Mouse (Mus musculus) testis, adult 2 months (tissue): ENCODE measurements around the gene Olfr776. TPM values are rescaled to one million over a fixed set of nuclear protein-coding genes. Genes with fewer than 3 reads are reported as not detected.
"Not testable (repeated sequence)": the region's sequence is repeated elsewhere in the genome, so short reads cannot be mapped to it uniquely, and the experiment has no call there.

Experiments used
- H3K27ac ChIP-seq: fragments of 200-500 bp; 2 replicates; pipeline ENCODE4 v1.5.1; 2012; ENCODE audit warnings: low read depth, low read length; ENCODE audit not compliant: control insufficient read depth, insufficient read depth
- H3K27me3 ChIP-seq: fragments of 200-500 bp; 2 replicates; pipeline ENCODE4 v1.6.1; 2012; ENCODE audit warnings: mild to moderate bottlenecking, low read length, moderate library complexity; ENCODE audit not compliant: control insufficient read depth, insufficient read depth
- H3K36me3 ChIP-seq: fragments of 200-500 bp; 2 replicates; pipeline ENCODE4 v1.6.1; 2012; ENCODE audit warnings: mild to moderate bottlenecking, low read length; ENCODE audit not compliant: control insufficient read depth, insufficient read depth
- H3K4me1 ChIP-seq: fragments of 200-500 bp; 2 replicates; pipeline ENCODE4 v1.6.1; 2012; ENCODE audit warnings: low read length; ENCODE audit not compliant: control insufficient read depth, insufficient read depth
- H3K4me3 ChIP-seq: fragments of 200-500 bp; 2 replicates; pipeline ENCODE4 v1.5.1; 2012; ENCODE audit warnings: low read depth, mild to moderate bottlenecking, low read length, moderate library complexity, mixed read lengths; ENCODE audit not compliant: control insufficient read depth
- CTCF ChIP-seq: fragments of 200-500 bp; IDR thresholded peaks from 2 replicates; pipeline ENCODE4 v1.5.1; 2012; ENCODE audit warnings: low read depth, mild to moderate bottlenecking, inconsistent platforms, low read length, moderate library complexity; ENCODE audit not compliant: control insufficient read depth, insufficient read depth, insufficient replicate concordance
- POLR2A ChIP-seq: fragments of 200-500 bp; IDR thresholded peaks from 2 replicates; pipeline ENCODE4 v1.6.1; 2012; ENCODE audit warnings: low read depth, mild to moderate bottlenecking, inconsistent platforms, low read length, moderate library complexity; ENCODE audit not compliant: control insufficient read depth
- polyA plus RNA-seq: library from polyadenylated mRNA; depleted of rRNA; stranded (reverse); fragments of >200 nt; gene quantifications from 2 replicates; pipeline ENCODE4 v1.2.3, GENCODE M21; 2012; rRNA removed

Gene Olfr776
- polyA plus RNA-seq = not detected in 2 replicates

DNA sequence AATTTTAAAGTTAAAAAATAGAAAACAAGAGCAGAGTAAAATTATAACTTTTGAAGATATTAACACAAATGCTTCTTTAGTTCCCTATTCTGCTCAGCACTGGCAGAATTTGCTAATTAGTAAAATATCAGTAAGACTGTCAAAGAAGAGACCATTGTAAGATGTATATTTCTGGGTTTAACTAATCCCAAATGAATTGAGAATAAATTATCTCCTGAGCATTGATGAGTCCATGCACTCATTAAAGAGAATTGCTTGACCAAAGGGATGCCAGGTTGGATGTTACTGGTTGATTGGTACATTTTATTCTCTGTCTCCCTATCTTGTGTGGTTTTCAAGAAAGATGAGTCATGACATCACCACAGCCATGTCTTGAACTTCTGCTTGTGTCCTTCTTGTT, at the start of gene Olfr776:
TSS of gene Olfr776 (plus strand) at position 301 of the 400 bp plus-strand sequence.
- H3K4me1 ChIP-seq = no peaks in the 10 kb centered on the region
- no peaks in the 10 kb centered on the region for H3K36me3 ChIP-seq
- TF ChIP-seq POLR2A = no peak
- TF ChIP-seq CTCF = no peak
- H3K27ac ChIP-seq = no peak within 1 kb of the TSS
- no peak within 1 kb of the TSS for H3K4me3 ChIP-seq
- no peaks in the 10 kb centered on the region for H3K27me3 ChIP-seq

GRCm38 (mm10) chr10:129230737-129231136, 28.2 kb upstream of the Olfr776 start:
- H3K4me1 ChIP-seq = peaks cover 3% of the 10 kb centered on the region
- H3K36me3 ChIP-seq = no peaks in the 10 kb centered on the region
- no peak overlapping the region for H3K27ac ChIP-seq
- no peak overlapping the region for H3K4me3 ChIP-seq
- H3K27me3 ChIP-seq = no peaks in the 10 kb centered on the region
- TF ChIP-seq POLR2A (no peak), CTCF (no peak)

DNA sequence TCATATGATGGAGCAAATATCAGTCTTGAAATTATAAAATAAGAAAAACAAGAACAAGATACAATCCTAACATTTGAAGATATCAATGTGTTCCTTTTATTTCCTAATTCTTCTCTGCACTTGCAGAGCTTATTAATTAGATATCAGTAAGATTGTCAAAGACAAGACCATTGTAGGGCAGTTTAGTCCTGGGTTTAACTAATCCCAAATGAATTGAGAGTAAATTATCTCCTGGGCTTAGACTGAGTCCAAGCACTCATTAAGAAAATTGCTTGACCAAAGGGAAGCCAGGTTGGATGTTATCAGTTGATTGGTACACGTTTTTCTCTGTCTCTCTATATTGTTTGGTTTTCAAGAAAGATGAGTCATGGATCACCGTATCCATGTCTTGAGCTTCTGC, 23.0 kb upstream of the Olfr776 start, which contains the start of gene Olfr774:
TSS of gene Olfr774 (plus strand) at position 301 of the 400 bp plus-strand sequence.
- Histone ChIP-seq H3K27me3 (no peaks in the 10 kb centered on the region), H3K4me3 (no peak within 1 kb of the TSS), H3K36me3 (no peaks in the 10 kb centered on the region), H3K4me1 (no peaks in the 10 kb centered on the region), H3K27ac (no peak within 1 kb of the TSS)
- TF ChIP-seq POLR2A = no peak

DNA sequence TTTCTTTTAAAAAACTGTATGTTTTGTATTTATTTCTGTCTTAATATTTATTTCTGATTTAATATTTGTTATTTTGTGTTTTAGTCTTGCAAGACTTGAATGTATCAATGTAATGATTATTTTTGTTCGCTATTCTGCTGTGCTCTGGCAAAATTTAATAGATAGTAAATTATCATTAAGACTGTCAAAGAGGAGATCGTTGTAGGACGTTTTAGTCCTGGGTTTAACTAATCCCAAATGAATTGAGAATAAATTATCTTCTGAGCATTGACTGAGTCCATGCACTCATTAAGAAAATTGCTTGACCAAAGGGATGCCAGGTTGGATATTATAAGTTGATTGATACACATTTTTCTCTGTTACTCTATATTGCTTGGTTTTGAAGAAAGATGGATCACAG, 10.8 kb upstream of the Olfr776 start, which contains the start of gene Olfr775:
TSS of gene Olfr775 (plus strand) at position 301 of the 400 bp plus-strand sequence.
- Histone ChIP-seq H3K4me3 (no peak within 1 kb of the TSS), H3K27ac (no peak within 1 kb of the TSS), H3K36me3 (no peaks in the 10 kb centered on the region), H3K27me3 (no peaks in the 10 kb centered on the region), H3K4me1 (no peaks in the 10 kb centered on the region)
- TF ChIP-seq CTCF (no peak), POLR2A (no peak)

DNA sequence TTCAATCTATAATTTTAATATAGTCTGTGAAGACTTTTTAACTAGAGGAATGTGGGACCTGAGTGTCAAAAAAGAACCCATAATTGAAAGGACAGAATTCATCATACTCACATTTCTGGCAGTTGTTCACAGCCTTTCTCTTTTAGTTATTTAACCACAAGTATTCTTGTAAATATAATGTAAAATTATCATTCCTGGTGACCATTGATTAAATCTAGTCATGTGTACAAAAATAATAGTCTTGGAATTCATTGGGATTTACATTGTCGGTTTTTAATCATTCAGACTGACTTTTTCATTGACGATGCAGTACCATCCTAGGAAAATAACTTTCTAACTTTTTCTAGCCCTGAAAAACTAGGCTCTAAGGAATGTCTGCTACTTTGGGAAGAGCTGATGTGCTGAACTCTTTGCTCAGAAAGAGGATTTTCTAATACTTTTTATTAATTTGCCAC, 12.2 kb downstream of the Olfr776 start, which contains the start of gene Olfr777:
TSS of gene Olfr777 (minus strand) at position 405 of the 455 bp plus-strand sequence.
- no peaks in the 10 kb centered on the region for H3K4me1 ChIP-seq
- no peaks in the 10 kb centered on the region for H3K36me3 ChIP-seq
- no peak within 1 kb of the TSS for H3K27ac ChIP-seq
- no peak within 1 kb of the TSS for H3K4me3 ChIP-seq
- no peak for TF ChIP-seq CTCF
- TF ChIP-seq POLR2A = no peak
- no peaks in the 10 kb centered on the region for H3K27me3 ChIP-seq

DNA sequence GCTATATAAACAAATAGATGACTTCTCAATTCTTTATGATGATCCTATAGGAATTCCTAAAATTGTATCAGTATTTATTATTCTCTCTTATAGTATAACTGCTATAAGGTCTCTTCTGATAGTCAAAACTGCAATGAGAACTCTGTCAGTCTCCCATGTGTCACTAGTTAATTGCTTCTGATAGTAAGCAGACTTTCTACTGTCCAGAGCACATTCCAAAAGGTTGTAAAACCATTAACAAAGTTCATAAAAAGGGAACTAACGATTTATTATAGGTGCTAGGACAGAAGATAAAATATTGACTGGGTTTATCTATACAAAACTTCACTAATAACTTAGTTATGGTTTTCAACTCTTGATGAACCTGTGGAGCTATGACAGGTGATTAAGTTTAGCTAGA, 54.0 kb downstream of the Olfr776 start:
- H3K27me3 ChIP-seq, H3K4me1 ChIP-seq, H3K27ac ChIP-seq, H3K4me3 ChIP-seq, H3K36me3 ChIP-seq: not testable (repeated sequence)

DNA sequence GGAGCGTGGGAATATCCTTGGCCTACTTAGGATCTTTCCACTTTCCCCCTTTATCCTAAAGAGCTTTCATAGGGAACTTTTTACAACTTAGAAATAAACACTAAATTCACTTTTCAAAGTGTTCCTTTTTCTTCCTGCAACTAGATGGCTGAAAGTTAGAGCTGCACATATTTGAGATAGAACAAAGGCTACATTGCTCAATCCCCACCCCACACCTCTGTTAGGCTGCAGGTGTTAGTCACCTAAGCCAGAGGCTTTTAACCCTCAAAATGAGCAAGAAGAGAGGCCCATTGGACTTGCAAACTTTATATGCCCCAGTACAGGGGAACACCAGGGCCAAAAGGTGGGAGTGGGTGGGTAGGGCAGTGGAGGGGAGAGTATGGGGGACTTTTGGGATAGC, 54.6 kb downstream of the Olfr776 start:
- H3K36me3 ChIP-seq, H3K4me3 ChIP-seq, H3K4me1 ChIP-seq, H3K27ac ChIP-seq, H3K27me3 ChIP-seq: not testable (repeated sequence)

Other genes starting within 250 kb of the Olfr776 start
- gene Olfr763, start 248.3 kb upstream of the Olfr776 start, polyA plus RNA-seq = not detected in 2 replicates
- gene Olfr764-ps1, start 219.2 kb upstream of the Olfr776 start, polyA plus RNA-seq = 0.04 TPM in 1 of 2 replicates, not detected in the other
- not detected in 2 replicates for gene Olfr765, start 209.1 kb upstream of the Olfr776 start, polyA plus RNA-seq
- gene Olfr766-ps1, start 190.2 kb upstream of the Olfr776 start, polyA plus RNA-seq = not detected in 2 replicates
- gene Olfr767, start 176.2 kb upstream of the Olfr776 start, polyA plus RNA-seq = not detected in 2 replicates
- not detected in 2 replicates for gene Olfr768, start 159.8 kb upstream of the Olfr776 start, polyA plus RNA-seq
- not detected in 2 replicates for gene Olfr769, start 141.3 kb upstream of the Olfr776 start, polyA plus RNA-seq
- not detected in 2 replicates for gene Olfr770, start 120.1 kb upstream of the Olfr776 start, polyA plus RNA-seq
- not detected in 2 replicates for gene Olfr771, start 94.4 kb upstream of the Olfr776 start, polyA plus RNA-seq
- gene Olfr772, start 81.2 kb upstream of the Olfr776 start, polyA plus RNA-seq = not detected in 2 replicates
- gene Olfr773, start 71.7 kb upstream of the Olfr776 start, polyA plus RNA-seq = not detected in 2 replicates
- not detected in 2 replicates for gene Olfr774, start 22.9 kb upstream of the Olfr776 start, polyA plus RNA-seq
- not detected in 2 replicates for gene Olfr775, start 10.7 kb upstream of the Olfr776 start, polyA plus RNA-seq
- gene Olfr777, start 12.4 kb downstream of the Olfr776 start, polyA plus RNA-seq = not detected in 2 replicates
- gene Olfr780, start 59.0 kb downstream of the Olfr776 start, polyA plus RNA-seq = not detected in 2 replicates
- gene Olfr781, start 69.7 kb downstream of the Olfr776 start, polyA plus RNA-seq = not detected in 2 replicates
- not detected in 2 replicates for gene Olfr782, start 89.7 kb downstream of the Olfr776 start, polyA plus RNA-seq
- gene Olfr784, start 125.0 kb downstream of the Olfr776 start, polyA plus RNA-seq = 0.07 TPM in 2 replicates
- gene Olfr785, start 146.3 kb downstream of the Olfr776 start, polyA plus RNA-seq = not detected in 2 replicates
- not detected in 2 replicates for gene Olfr786, start 168.2 kb downstream of the Olfr776 start, polyA plus RNA-seq
- 1.5 TPM in 2 replicates for gene Olfr787, start 202.7 kb downstream of the Olfr776 start, polyA plus RNA-seq
- 0.53 and 0.57 TPM in 2 replicates for gene Olfr788, start 211.9 kb downstream of the Olfr776 start, polyA plus RNA-seq
- gene Olfr789, start 225.6 kb downstream of the Olfr776 start, polyA plus RNA-seq = 0.05 TPM in 1 of 2 replicates, not detected in the other
- 0.29 TPM in 1 of 2 replicates, not detected in the other for gene Olfr790, start 239.4 kb downstream of the Olfr776 start, polyA plus RNA-seq